Mouse (Mus musculus) lung, postnatal 0 days (tissue): Measurements from ENCODE around the gene Tmem132c. TPM values are rescaled to one million over a fixed set of nuclear protein-coding genes. Genes with fewer than 3 reads are reported as not detected.

Experiments used
- ATAC-seq: fragments of 200-750 bp; cut with Nextera tagmentation; 2 replicates; pipeline ENCODE4 v1.8.0; 2017; ENCODE audit warnings: moderate library complexity
- DNase-seq: peaks from one replicate; pipeline ENCODE4 v3.0.0-alpha.2; 2016; ENCODE audit warnings: low spot score
- H3K27ac ChIP-seq: fragments of 300-500 bp; sonication (generic); 2 replicates; pipeline ENCODE4 v1.5.1; 2014; ENCODE audit warnings: antibody characterized with exemption, mild to moderate bottlenecking, low read length, mixed read lengths
- H3K27me3 ChIP-seq: fragments of 300-500 bp; sonication (generic); replicated peaks from 2 replicates; pipeline ENCODE4 v1.6.1; 2014; ENCODE audit warnings: low read length, mixed read lengths; ENCODE audit not compliant: insufficient read depth
- H3K36me3 ChIP-seq: fragments of 300-500 bp; sonication (generic); 2 replicates; pipeline ENCODE4 v1.6.1; 2014; ENCODE audit warnings: low read length, mixed read lengths; ENCODE audit not compliant: insufficient read depth
- H3K4me1 ChIP-seq: fragments of 300-500 bp; sonication (generic); 2 replicates; pipeline ENCODE4 v1.6.1; 2014; ENCODE audit warnings: antibody characterized with exemption, low read depth, low read length, mixed read lengths; ENCODE audit not compliant: insufficient read depth
- H3K4me2 ChIP-seq: fragments of 300-500 bp; sonication (generic); replicated peaks from 2 replicates; pipeline ENCODE4 v1.6.1; 2014; ENCODE audit warnings: low read depth, mild to moderate bottlenecking, low read length, moderate library complexity, mixed read lengths
- H3K4me3 ChIP-seq: fragments of 300-500 bp; sonication (generic); 2 replicates; pipeline ENCODE4 v1.5.1; 2014; ENCODE audit warnings: low read depth, low read length
- H3K9ac ChIP-seq: fragments of 300-500 bp; sonication (generic); replicated peaks from 2 replicates; pipeline ENCODE4 v1.6.1; 2014; ENCODE audit warnings: low read depth, mild to moderate bottlenecking
- H3K9me3 ChIP-seq: fragments of 300-500 bp; sonication (generic); 2 replicates; pipeline ENCODE4 v1.6.1; 2016; ENCODE audit warnings: low read length, mixed read lengths
- CTCF ChIP-seq: IDR thresholded peaks from 2 replicates; pipeline ENCODE4 v1.5.1; 2016; ENCODE audit warnings: antibody characterized with exemption, mild to moderate bottlenecking
- EP300 ChIP-seq: IDR thresholded peaks from 2 replicates; pipeline ENCODE4 v1.6.1; 2016; ENCODE audit warnings: antibody characterized with exemption, mild to moderate bottlenecking, control low read depth
- WGBS: fragments of 180-500 bp; shearing (Covaris S2); extraction: QIAGEN DNeasy Blood & Tissue Kit; methylation state at CpG from one replicate; pipeline ENCODE4 v1.1.7; 2014; 5-methylcytosine and 5-hydroxymethylcytosine counted together
- polyA plus RNA-seq: library from polyadenylated mRNA; unstranded; fragments of >200 nt; fragmentation: Nextera tagmentation; extraction: Ambion mirVana; gene quantifications from 2 replicates; pipeline ENCODE4 v1.2.1, GENCODE M21; 2015

Gene Tmem132c
- polyA plus RNA-seq, 1 experiment from 2014 or later: 11.1 TPM

DNA sequence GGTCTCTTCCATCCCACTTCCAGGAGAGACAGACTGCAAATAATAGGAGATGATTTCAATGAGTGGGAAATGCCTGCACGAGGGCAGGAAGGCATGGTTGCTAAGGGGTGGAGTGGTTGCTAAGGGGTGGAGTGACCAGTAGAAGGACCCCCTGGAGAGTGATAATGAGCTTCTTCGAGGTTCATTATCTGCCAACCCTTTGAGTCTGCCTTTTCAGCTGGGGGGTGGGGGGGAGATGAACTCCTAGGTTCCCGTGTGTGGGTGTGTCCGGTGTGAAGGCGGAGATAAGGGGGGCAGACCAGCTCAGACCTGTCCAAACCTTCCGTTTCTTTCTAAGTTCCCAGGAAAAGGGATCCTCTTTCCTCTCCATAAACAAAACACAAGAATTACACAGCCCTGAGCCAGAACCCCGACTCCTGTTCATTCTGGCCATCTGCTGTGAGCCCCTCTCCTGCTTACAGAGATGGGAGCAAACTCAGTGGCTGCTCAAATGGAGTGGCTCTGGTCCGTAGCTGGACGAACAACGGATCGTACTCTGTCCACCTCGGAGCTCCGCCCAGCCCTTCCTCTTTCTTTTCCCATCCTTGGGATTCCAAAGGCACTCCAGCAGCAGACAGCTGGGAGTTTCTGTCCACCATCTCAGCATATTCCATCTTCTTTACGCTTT lies 13.5 kb upstream of the Tmem132c start:
- Histone ChIP-seq H3K4me3 (peak overlapping the region; percentile 8; the same call in 1 of the 2 replicates), H3K4me2 (peak overlapping the region; percentile 39), H3K27ac (no peak overlapping the region), H3K4me1 (no peaks in the 10 kb centered on the region), H3K9me3 (no peaks in the 10 kb centered on the region), H3K9ac (no peak overlapping the region), H3K36me3 (no peaks in the 10 kb centered on the region), H3K27me3 (no peaks in the 10 kb centered on the region)
- DNase-seq (no peak), ATAC-seq (no peak)
- TF ChIP-seq EP300: no peak
- no peak for TF ChIP-seq CTCF
- WGBS: 6% methylated on average over 14 of the region's 14 CpGs

GRCm38 (mm10) chr5:127234715-127235114 lies 6.9 kb upstream of the Tmem132c start:
- H3K36me3 ChIP-seq: no peaks in the 10 kb centered on the region
- no peaks in the 10 kb centered on the region; the same call in 1 of the 2 replicates for H3K4me1 ChIP-seq
- DNase-seq (no peak), ATAC-seq (no peak)
- H3K4me3 ChIP-seq: no peak overlapping the region
- WGBS: 9% methylated on average over 7 of the region's 7 CpGs
- H3K9ac ChIP-seq: no peak overlapping the region
- no peak overlapping the region for H3K27ac ChIP-seq
- TF ChIP-seq EP300 (no peak), CTCF (no peak)
- H3K27me3 ChIP-seq: no peaks in the 10 kb centered on the region
- no peaks in the 10 kb centered on the region for H3K9me3 ChIP-seq
- H3K4me2 ChIP-seq: no peak overlapping the region

- Histone ChIP-seq H3K4me2 (no peak overlapping the region; the same call in 1 of the 2 replicates), H3K9me3 (no peaks in the 10 kb centered on the region), H3K27ac (no peak overlapping the region), H3K36me3 (no peaks in the 10 kb centered on the region), H3K9ac (no peak overlapping the region), H3K27me3 (no peaks in the 10 kb centered on the region), H3K4me3 (no peak overlapping the region), H3K4me1 (no peaks in the 10 kb centered on the region; the same call in 1 of the 2 replicates)
- 6% methylated on average over 11 of the region's 11 CpGs for WGBS
- peak; percentile 81 for ATAC-seq
- peak; percentile 76 for DNase-seq
- TF ChIP-seq CTCF: peak; percentile 94
- no peak for TF ChIP-seq EP300
These were observed 6.4 kb upstream of the Tmem132c start for GRCm38 (mm10) chr5:127235203-127235602.

DNA sequence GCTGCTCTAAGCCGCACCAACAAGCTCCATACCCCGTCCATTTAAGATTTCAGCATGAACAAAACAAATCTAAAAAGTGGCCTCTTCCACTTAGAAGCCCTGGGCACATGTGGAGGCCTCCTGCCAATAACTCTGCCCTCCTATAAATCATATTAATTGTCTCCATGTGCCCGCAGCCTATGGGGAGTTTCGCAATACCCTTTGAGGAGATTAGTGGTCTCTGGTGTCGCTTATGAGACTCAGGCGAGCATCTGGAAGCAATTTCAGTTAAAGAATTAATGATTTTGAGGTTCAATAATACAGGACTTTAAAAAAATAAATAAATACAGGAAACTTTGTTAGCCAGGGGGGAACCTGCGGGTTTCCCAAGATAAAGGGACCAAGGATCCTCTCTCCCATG lies 1.9 kb upstream of the Tmem132c start:
- H3K4me2 ChIP-seq: no peak overlapping the region
- ATAC-seq: no peak
- H3K9me3 ChIP-seq: no peaks in the 10 kb centered on the region
- no peak overlapping the region for H3K27ac ChIP-seq
- no peak for TF ChIP-seq EP300
- no peak for TF ChIP-seq CTCF
- no peaks in the 10 kb centered on the region for H3K36me3 ChIP-seq
- no peaks in the 10 kb centered on the region for H3K27me3 ChIP-seq
- no peak overlapping the region for H3K4me3 ChIP-seq
- H3K4me1 ChIP-seq: peaks cover 6% of the 10 kb centered on the region; the same call in 1 of the 2 replicates
- no peak for DNase-seq
- no peak overlapping the region for H3K9ac ChIP-seq
- WGBS: 59% methylated on average over 7 of the region's 7 CpGs

DNA sequence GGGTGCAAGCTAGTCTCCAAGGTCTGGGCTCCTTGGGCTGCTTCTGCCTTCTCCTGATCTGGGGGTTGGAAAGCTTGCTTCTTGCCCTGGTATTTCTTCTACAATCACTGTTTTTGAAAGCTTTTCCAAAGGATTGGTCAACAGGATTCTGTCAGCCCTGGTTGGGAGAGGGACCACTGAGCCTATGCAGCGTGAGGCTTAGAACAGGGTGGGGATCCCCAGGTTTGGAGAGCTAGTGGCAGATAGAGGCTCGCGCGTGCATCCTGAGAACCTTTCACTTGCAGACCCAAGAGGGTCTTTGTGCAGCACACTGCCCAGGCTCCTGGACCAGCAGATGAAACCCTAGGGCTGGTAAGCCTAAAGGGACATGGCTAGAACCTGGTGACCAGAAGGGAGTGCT lies 962 bp upstream of the Tmem132c start:
- Histone ChIP-seq H3K4me2 (no peak overlapping the region), H3K4me3 (no peak overlapping the region), H3K9me3 (no peaks in the 10 kb centered on the region), H3K36me3 (no peaks in the 10 kb centered on the region), H3K4me1 (peaks cover 6% of the 10 kb centered on the region; the same call in 1 of the 2 replicates), H3K27me3 (no peaks in the 10 kb centered on the region), H3K27ac (no peak overlapping the region), H3K9ac (no peak overlapping the region)
- DNase-seq (no peak), ATAC-seq (no peak)
- 48% methylated on average over 4 of the region's 4 CpGs for WGBS
- TF ChIP-seq CTCF (no peak), EP300 (no peak)

DNA sequence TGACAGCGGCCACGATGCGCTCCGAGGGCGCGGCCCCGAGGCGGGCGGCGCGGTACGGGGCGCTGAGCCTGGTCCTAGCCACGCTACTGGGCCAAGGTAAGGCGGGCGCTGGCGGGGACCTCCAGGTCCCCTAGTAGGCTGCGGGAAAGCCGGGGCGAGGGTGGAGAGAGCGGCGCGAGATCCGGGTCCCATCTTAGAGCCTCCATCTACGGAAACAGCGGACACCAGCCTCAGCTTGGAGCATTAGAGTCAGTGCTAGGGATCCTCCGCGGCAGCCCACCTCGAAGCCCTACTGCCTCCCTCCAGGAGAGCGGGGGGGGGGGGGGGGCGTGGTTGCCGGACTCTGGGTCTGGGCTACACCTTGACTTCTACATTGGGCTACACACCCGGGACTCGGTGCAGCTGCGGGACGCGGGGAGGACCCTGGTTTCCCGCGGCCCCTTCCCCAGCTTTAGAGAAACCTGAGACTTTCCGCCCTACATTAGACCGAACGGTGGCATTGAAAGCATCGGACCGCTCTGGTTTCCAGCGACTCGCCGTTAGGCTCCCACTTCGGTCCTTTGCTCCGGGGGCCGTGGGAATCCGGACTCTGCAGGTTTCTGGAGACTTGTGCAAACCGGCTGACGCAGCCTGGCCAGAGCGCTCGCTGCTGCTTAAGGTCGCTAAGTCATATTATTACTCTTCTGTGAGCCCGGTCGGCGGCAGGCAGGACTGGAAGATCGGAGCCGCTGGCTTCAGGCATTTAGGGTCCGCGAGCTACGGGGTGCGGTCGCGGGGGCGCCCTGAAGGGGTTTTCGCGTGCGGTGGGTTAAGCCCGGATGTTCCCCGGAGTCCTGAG lies 536 bp downstream of the Tmem132c start:
- H3K9ac ChIP-seq: 0 out of 2 replicates have a peak overlapping the region, but pooled peaks have one; percentile 29
- no peaks in the 10 kb centered on the region for H3K9me3 ChIP-seq
- H3K27me3 ChIP-seq: no peaks in the 10 kb centered on the region
- peak overlapping the region; percentile 53 for H3K4me3 ChIP-seq
- H3K4me1 ChIP-seq: peaks cover 6% of the 10 kb centered on the region; the same call in 1 of the 2 replicates
- H3K27ac ChIP-seq: no peak overlapping the region
- ATAC-seq (peak; percentile 73), DNase-seq (peak; percentile 43)
- H3K4me2 ChIP-seq: peak overlapping the region; percentile 76
- no peaks in the 10 kb centered on the region for H3K36me3 ChIP-seq
- WGBS: 2% methylated on average over 47 of the region's 73 CpGs
- TF ChIP-seq EP300: no peak
- TF ChIP-seq CTCF: no peak
